Mouse (Mus musculus): ENCODE measurements around the gene Rhbdd3. TPM values are rescaled to one million over a fixed set of nuclear protein-coding genes. Genes with fewer than 3 reads are reported as not detected.
A peak's percentile ranks its signal among the peaks of the same experiment; 100 is the strongest.
"Not testable (repeated sequence)": the region's sequence is repeated elsewhere in the genome, so short reads cannot be mapped to it uniquely, and the experiment has no call there.

The Rhbdd3 gene
- polyA plus RNA-seq, 1 experiment: 26.4 TPM

DNA sequence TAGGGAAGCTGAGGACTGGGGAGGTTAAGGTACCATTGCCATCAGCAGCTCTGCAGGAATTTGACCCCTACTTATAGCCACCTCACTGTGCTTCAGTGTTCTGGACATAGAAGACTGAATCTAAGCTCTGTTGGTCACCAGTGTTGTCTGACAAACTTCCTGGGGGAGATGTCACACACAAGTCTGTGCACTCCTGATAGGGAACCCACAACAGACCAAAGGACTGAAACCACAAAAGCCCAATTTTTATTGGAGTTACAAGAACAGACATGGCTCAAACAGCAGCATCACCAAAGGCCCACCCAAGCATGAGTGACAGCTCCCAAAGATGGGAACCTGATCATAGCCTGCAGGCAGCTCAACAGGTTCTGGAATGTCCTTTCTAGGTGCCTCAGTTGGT is 31.7 kb upstream of the Rhbdd3 start:
- Histone ChIP-seq H3K4me3 (ENCODE audit: insufficient read depth, low read depth, low read length) (no peak overlapping the region), H3K27ac (ENCODE audit: insufficient read depth, low read depth, low read length) (no peak overlapping the region), H3K27me3 (replicated peaks; ENCODE audit: control insufficient read depth, insufficient read depth, low read length) (no peaks in the 10 kb centered on the region), H3K4me1 (ENCODE audit: control insufficient read depth, insufficient read depth, low read length) (peaks cover 18% of the 10 kb centered on the region), H3K36me3 (ENCODE audit: control insufficient read depth, insufficient read depth, low read length) (peaks cover 8% of the 10 kb centered on the region)
- TF ChIP-seq POLR2A (IDR thresholded peaks at IDR 0.05; ENCODE audit: low read depth, low read length) (no peak), CTCF (conservative IDR thresholded peaks at IDR 0.05; ENCODE audit: insufficient read depth, insufficient read length, low read depth, low read length) (no peak)
- no peak for DNase-seq

DNA sequence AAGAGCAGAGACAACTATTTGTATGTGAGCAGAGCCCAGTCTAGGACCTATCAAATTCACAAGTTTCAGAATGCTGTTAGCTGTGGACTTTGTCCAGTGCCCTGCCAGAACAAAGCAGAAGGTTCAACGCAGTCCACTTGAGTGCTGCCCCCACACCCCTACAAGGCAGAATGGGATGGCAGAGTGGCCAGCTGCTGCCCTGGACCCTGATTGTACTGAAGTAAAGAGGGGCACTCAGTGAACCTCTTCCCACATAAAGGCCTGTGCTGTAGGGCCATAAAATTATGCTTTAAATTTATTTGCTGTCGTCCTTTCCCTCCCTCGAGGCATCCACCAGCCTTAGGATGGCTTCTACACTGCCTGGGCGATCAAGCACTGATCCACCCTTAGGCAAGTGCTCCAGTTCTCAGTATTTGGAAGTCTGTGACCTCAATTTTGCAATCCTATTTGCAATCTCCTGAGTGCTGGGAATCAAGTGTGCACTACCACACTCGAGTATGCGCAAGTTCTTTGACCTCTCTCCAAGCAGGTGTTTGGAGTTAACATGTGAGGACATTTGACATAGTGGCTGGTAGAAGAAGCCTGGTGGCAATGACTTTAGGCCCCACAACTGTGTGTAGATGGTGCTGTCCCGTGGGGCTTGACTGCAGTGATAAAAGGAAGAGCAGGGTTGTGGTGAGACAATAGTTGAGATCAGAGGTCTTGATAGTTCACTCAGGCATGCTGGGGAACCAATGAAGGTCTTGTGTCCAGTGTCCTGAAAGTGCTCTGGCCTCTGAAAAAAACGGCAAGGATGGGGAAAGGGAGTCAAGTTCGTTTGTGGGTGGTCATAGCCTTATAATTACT is 30.4 kb upstream of the Rhbdd3 start:
- Histone ChIP-seq H3K27ac (ENCODE audit: insufficient read depth, low read depth, low read length) (no peak overlapping the region), H3K27me3 (replicated peaks; ENCODE audit: control insufficient read depth, insufficient read depth, low read length) (no peaks in the 10 kb centered on the region), H3K36me3 (ENCODE audit: control insufficient read depth, insufficient read depth, low read length) (peaks cover 15% of the 10 kb centered on the region), H3K4me3 (ENCODE audit: insufficient read depth, low read depth, low read length) (no peak overlapping the region), H3K4me1 (ENCODE audit: control insufficient read depth, insufficient read depth, low read length) (peaks cover 15% of the 10 kb centered on the region)
- 48% methylated on average over 9 of the region's 9 CpGs for WGBS
- no peak for DNase-seq
- no peak for TF ChIP-seq POLR2A (IDR thresholded peaks at IDR 0.05; ENCODE audit: low read depth, low read length)
- TF ChIP-seq CTCF (conservative IDR thresholded peaks at IDR 0.05; ENCODE audit: insufficient read depth, insufficient read length, low read depth, low read length): no peak

DNA sequence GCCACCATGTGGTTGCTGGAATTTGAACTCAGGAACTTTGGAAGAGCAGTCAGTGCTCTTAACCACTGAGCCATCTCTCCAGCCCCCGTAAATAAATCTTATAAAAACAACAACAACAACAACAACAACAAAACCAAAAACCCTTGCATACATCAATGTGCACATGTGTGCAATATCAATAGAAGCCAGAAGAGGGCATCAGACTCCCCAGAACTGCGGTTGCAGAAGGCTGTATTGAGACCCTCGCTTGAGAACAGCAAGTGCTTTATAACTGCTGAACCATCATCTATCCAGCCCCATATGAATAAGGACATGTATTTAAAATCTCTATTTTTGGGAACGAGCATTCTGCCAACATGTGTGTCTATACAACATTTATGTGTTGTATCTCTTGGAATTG is 23.8 kb upstream of the Rhbdd3 start:
- DNase-seq: peak; percentile 40
- no peak overlapping the region for H3K27ac ChIP-seq (ENCODE audit: insufficient read depth, low read depth, low read length)
- H3K27me3 ChIP-seq (replicated peaks; ENCODE audit: control insufficient read depth, insufficient read depth, low read length): no peaks in the 10 kb centered on the region
- no peaks in the 10 kb centered on the region for H3K4me1 ChIP-seq (ENCODE audit: control insufficient read depth, insufficient read depth, low read length)
- WGBS: 54% methylated on average over 4 of the region's 4 CpGs
- peak; percentile 35; the same call in 1 of the 2 replicates for TF ChIP-seq CTCF (conservative IDR thresholded peaks at IDR 0.05; ENCODE audit: insufficient read depth, insufficient read length, low read depth, low read length)
- TF ChIP-seq POLR2A (IDR thresholded peaks at IDR 0.05; ENCODE audit: low read depth, low read length): no peak
- no peak overlapping the region for H3K4me3 ChIP-seq (ENCODE audit: insufficient read depth, low read depth, low read length)
- H3K36me3 ChIP-seq (ENCODE audit: control insufficient read depth, insufficient read depth, low read length): peaks cover 21% of the 10 kb centered on the region

DNA sequence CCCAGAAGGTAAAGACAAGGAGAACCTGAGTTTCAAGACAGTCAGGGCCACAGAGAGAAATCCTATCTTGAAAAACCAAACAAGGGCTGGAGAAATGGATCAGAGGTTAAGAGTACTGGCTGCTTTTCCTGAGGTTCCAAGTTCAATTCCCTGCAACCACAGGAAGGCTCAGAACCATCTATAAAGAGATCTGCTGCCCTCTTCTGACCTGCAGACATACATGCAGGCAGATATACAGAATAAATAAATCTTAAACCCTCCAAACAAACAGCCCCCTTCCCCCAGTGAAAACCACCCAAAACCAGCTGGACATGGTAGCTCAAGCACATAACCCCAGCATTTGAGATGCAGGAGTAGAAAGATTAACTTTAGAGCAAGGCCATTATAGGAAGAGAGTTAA is 23.0 kb upstream of the Rhbdd3 start:
- Histone ChIP-seq H3K36me3 (ENCODE audit: control insufficient read depth, insufficient read depth, low read length) (peaks cover 24% of the 10 kb centered on the region), H3K27ac (ENCODE audit: insufficient read depth, low read depth, low read length) (no peak overlapping the region), H3K4me1 (ENCODE audit: control insufficient read depth, insufficient read depth, low read length) (no peaks in the 10 kb centered on the region), H3K4me3 (ENCODE audit: insufficient read depth, low read depth, low read length) (no peak overlapping the region), H3K27me3 (replicated peaks; ENCODE audit: control insufficient read depth, insufficient read depth, low read length) (no peaks in the 10 kb centered on the region)
- TF ChIP-seq CTCF (conservative IDR thresholded peaks at IDR 0.05; ENCODE audit: insufficient read depth, insufficient read length, low read depth, low read length): no peak
- TF ChIP-seq POLR2A (IDR thresholded peaks at IDR 0.05; ENCODE audit: low read depth, low read length): no peak
- no peak for DNase-seq

DNA sequence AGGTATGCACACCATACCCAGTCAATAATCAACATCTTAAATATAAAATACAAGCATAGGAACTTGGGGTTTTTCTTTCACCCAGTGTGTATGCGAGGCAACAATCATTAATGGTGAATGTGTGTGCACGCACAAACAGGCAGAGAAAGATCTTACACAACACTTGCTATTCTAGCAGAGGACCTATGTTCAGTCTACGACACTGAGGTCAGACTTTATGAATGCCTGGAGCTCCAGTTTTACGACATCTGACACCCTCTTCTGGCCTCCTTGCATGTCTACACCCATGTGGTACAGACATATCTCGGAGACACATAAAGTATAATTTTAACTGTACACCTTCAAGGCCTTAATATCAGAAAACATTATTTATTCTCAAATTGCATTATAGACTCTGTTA is 21.9 kb upstream of the Rhbdd3 start:
- H3K4me1 ChIP-seq (ENCODE audit: control insufficient read depth, insufficient read depth, low read length); H3K27me3 ChIP-seq (replicated peaks; ENCODE audit: control insufficient read depth, insufficient read depth, low read length); H3K4me3 ChIP-seq (ENCODE audit: insufficient read depth, low read depth, low read length); H3K27ac ChIP-seq (ENCODE audit: insufficient read depth, low read depth, low read length); DNase-seq: not testable (repeated sequence)
- 64% methylated on average over 4 of the region's 5 CpGs for WGBS
- peaks cover 19% of the 10 kb centered on the region for H3K36me3 ChIP-seq (ENCODE audit: control insufficient read depth, insufficient read depth, low read length)

DNA sequence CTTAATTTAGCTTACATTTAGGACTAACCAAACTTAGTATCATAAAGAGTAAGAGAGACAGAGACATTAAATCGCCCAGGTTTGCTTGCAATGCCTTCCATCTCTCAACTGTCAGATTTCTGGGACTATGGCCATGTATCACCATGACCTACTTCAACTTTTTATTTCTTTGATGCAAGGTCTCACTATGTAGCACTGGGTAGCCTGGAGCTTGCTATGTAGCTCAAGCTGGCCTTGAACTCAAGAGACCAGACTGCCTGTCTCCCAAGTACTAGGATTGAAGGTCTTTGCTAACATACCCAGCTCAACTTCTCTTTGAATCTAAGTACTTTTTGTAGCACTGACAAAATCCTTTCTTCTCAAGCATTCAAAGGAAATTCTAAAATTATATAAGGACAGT is 9.6 kb upstream of the Rhbdd3 start:
- WGBS: 82% methylated on average over 1 of the region's 1 CpGs
- no peak overlapping the region for H3K4me3 ChIP-seq (ENCODE audit: insufficient read depth, low read depth, low read length)
- 0 out of 2 replicates have a peak overlapping the region, but pooled peaks have one; percentile 9 for H3K27ac ChIP-seq (ENCODE audit: insufficient read depth, low read depth, low read length)
- peaks cover 25% of the 10 kb centered on the region for H3K36me3 ChIP-seq (ENCODE audit: control insufficient read depth, insufficient read depth, low read length)
- no peak for DNase-seq
- peaks cover 17% of the 10 kb centered on the region; the same call in 1 of the 2 replicates for H3K4me1 ChIP-seq (ENCODE audit: control insufficient read depth, insufficient read depth, low read length)
- TF ChIP-seq POLR2A (IDR thresholded peaks at IDR 0.05; ENCODE audit: low read depth, low read length): no peak
- no peak for TF ChIP-seq CTCF (conservative IDR thresholded peaks at IDR 0.05; ENCODE audit: insufficient read depth, insufficient read length, low read depth, low read length)
- H3K27me3 ChIP-seq (replicated peaks; ENCODE audit: control insufficient read depth, insufficient read depth, low read length): no peaks in the 10 kb centered on the region

DNA sequence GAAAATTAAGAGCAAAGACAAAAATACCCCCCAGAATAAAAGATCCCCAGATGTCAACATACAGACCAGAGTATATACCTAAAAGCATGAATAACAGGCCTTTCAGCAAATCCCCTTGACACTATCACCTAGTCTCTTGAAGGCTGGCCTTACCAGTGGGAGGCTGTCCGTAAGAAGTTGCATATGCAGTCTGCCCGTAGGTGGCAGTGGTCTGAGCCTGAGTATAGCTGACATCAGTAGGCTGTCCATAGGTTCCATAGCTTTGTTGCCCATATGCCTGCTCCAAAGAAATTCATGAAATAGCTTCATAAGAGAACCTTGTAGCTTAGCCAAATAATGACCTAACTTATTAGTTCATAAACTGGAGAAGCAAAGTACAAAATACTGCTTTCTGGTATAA is 7.0 kb upstream of the Rhbdd3 start:
- Histone ChIP-seq H3K27ac (ENCODE audit: insufficient read depth, low read depth, low read length) (no peak overlapping the region), H3K4me3 (ENCODE audit: insufficient read depth, low read depth, low read length) (no peak overlapping the region), H3K4me1 (ENCODE audit: control insufficient read depth, insufficient read depth, low read length) (peaks cover 19% of the 10 kb centered on the region; the same call in 1 of the 2 replicates), H3K36me3 (ENCODE audit: control insufficient read depth, insufficient read depth, low read length) (peaks cover 10% of the 10 kb centered on the region), H3K27me3 (replicated peaks; ENCODE audit: control insufficient read depth, insufficient read depth, low read length) (no peaks in the 10 kb centered on the region)
- peak; percentile 35; the same call in 1 of the 2 replicates for TF ChIP-seq CTCF (conservative IDR thresholded peaks at IDR 0.05; ENCODE audit: insufficient read depth, insufficient read length, low read depth, low read length)
- no peak for TF ChIP-seq POLR2A (IDR thresholded peaks at IDR 0.05; ENCODE audit: low read depth, low read length)
- no peak for DNase-seq
- 14% methylated on average over 2 of the region's 2 CpGs for WGBS

All from kidney, adult 2 months (tissue).